Mouse (Mus musculus): ENCODE measurements around the gene Setd7.

DNA sequence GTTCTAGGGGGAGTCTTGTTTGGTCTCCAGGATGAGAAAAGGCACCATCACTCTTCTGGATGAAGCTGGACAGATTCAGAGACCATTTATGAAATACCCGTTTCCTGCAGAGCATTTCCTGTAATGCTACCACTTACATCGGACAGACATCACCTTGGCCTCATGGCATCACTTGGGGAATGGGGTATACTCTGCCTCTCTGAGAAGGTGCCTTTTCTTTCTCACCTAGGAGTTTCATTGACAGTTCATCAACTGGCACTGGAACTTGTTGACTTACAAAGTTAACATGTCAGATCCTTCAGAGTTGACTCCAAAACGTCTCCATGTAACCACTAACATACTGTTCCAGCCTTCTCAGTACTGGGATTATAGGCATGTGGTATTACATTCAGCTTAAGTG is 77.9 kb downstream of the Setd7 start:
- TF ChIP-seq EP300 (IDR thresholded peaks at IDR 0.05; ENCODE audit: low read depth) (no peak), CTCF (IDR thresholded peaks at IDR 0.05; ENCODE audit: low read depth) (no peak)

Measured in heart, postnatal 0 days (tissue).